Mouse (Mus musculus) limb, embryonic 14.5 days (tissue): Measurements from ENCODE around the gene Cyp46a1. TPM values are rescaled to one million over a fixed set of nuclear protein-coding genes. Genes with fewer than 3 reads are reported as not detected.
A peak's percentile ranks its signal among the peaks of the same experiment; 100 is the strongest.

ENCODE experiments used
- ATAC-seq: fragments of 200-750 bp; cut with Nextera tagmentation; 2 replicates; pipeline ENCODE4 v1.8.0; 2017; ENCODE audit warnings: low read depth, moderate number of reproducible peaks, moderate TSS enrichment; ENCODE audit not compliant: low FRiP score
- DNase-seq: peaks from one replicate; pipeline ENCODE4 v3.0.0-alpha.2; 2015; ENCODE audit warnings: low spot score
- H3K27ac ChIP-seq: fragments of 300-500 bp; sonication (generic); replicated peaks from 2 replicates; pipeline ENCODE4 v1.5.1; 2014; ENCODE audit warnings: low read depth, mild to moderate bottlenecking, low read length, moderate library complexity, mixed read lengths
- H3K27me3 ChIP-seq: fragments of 300-500 bp; sonication (generic); 2 replicates; pipeline ENCODE4 v1.6.1; 2014; ENCODE audit warnings: low read length, mixed read lengths; ENCODE audit not compliant: control insufficient read depth, insufficient read depth
- H3K36me3 ChIP-seq: fragments of 300-500 bp; sonication (generic); 2 replicates; pipeline ENCODE4 v1.6.1; 2014; ENCODE audit warnings: mild to moderate bottlenecking, low read length, moderate library complexity, mixed read lengths; ENCODE audit not compliant: control insufficient read depth, insufficient read depth
- H3K4me1 ChIP-seq: fragments of 300-500 bp; sonication (generic); 2 replicates; pipeline ENCODE4 v1.6.1; 2014; ENCODE audit warnings: antibody characterized with exemption, low read length, mixed read lengths; ENCODE audit not compliant: control insufficient read depth, insufficient read depth
- H3K4me2 ChIP-seq: fragments of 300-500 bp; sonication (generic); replicated peaks from 2 replicates; pipeline ENCODE4 v1.6.1; 2014; ENCODE audit warnings: low read depth, mild to moderate bottlenecking, low read length, moderate library complexity; ENCODE audit not compliant: severe bottlenecking
- H3K4me3 ChIP-seq: fragments of 300-500 bp; sonication (generic); replicated peaks from 2 replicates; pipeline ENCODE4 v1.5.1; 2014; ENCODE audit warnings: low read length
- H3K9ac ChIP-seq: fragments of 300-500 bp; sonication (generic); 2 replicates; pipeline ENCODE4 v1.6.1; 2014; ENCODE audit warnings: mild to moderate bottlenecking, low read depth, low read length, moderate library complexity; ENCODE audit not compliant: severe bottlenecking
- H3K9me3 ChIP-seq: fragments of 300-500 bp; sonication (generic); 2 replicates; pipeline ENCODE4 v1.6.1; 2016; ENCODE audit warnings: low read length; ENCODE audit not compliant: control insufficient read depth
- POLR2A ChIP-seq: fragments of 200-500 bp; IDR thresholded peaks from 2 replicates; pipeline ENCODE4 v1.8.0; 2012; ENCODE audit warnings: inconsistent platforms, mild to moderate bottlenecking, moderate library complexity, borderline replicate concordance; ENCODE audit not compliant: insufficient read depth, insufficient read length; ENCODE audit errors: extremely low read depth
- WGBS: fragments of 180-500 bp; shearing (Covaris S2); extraction: QIAGEN DNeasy Blood & Tissue Kit; methylation state at CpG from one replicate; pipeline ENCODE4 v1.1.7; 2014; 5-methylcytosine and 5-hydroxymethylcytosine counted together
- polyA plus RNA-seq, 2 experiments: library from polyadenylated mRNA; depleted of rRNA in 1 of 2; stranded (reverse) in 1 of 2; unstranded in 1 of 2; fragments of >200 nt; fragmentation: Nextera tagmentation in 1 of 2; extraction: Ambion mirVana in 1 of 2; gene quantifications; 2 replicates each; pipeline versions ENCODE4 v1.2.1 to v1.2.3; 2012 to 2014

Gene Cyp46a1
- polyA plus RNA-seq, 2 experiments = 6.4 to 24.8 TPM

- ATAC-seq (no peak), DNase-seq (no peak)
- WGBS = 49% methylated on average over 6 of the region's 6 CpGs
- Histone ChIP-seq H3K4me3 (no peak overlapping the region), H3K4me2 (no peak overlapping the region), H3K9ac (no peak overlapping the region), H3K36me3 (no peaks in the 10 kb centered on the region), H3K9me3 (no peaks in the 10 kb centered on the region), H3K27me3 (peaks cover 5% of the 10 kb centered on the region; the same call in 1 of the 2 replicates), H3K4me1 (peaks cover 12% of the 10 kb centered on the region; the same call in 1 of the 2 replicates), H3K27ac (no peak overlapping the region)
- no peak for TF ChIP-seq POLR2A
Measured at GRCm38 (mm10) chr12:108303778-108304365, 30.3 kb upstream of the Cyp46a1 start.

GRCm38 (mm10) chr12:108305172-108305571, 29.0 kb upstream of the Cyp46a1 start:
- 72% methylated on average over 8 of the region's 8 CpGs for WGBS
- no peak overlapping the region for H3K9ac ChIP-seq
- H3K4me3 ChIP-seq = 0 out of 2 replicates have a peak overlapping the region, but pooled peaks have one; percentile 62
- H3K4me1 ChIP-seq = peaks cover 12% of the 10 kb centered on the region; the same call in 1 of the 2 replicates
- no peaks in the 10 kb centered on the region for H3K9me3 ChIP-seq
- no peak for DNase-seq
- ATAC-seq = no peak
- peaks cover 5% of the 10 kb centered on the region; the same call in 1 of the 2 replicates for H3K27me3 ChIP-seq
- H3K27ac ChIP-seq = no peak overlapping the region
- H3K4me2 ChIP-seq = no peak overlapping the region
- TF ChIP-seq POLR2A = no peak
- H3K36me3 ChIP-seq = no peaks in the 10 kb centered on the region

- Histone ChIP-seq H3K27me3 (peaks cover 5% of the 10 kb centered on the region; the same call in 1 of the 2 replicates), H3K4me1 (peaks cover 12% of the 10 kb centered on the region; the same call in 1 of the 2 replicates), H3K27ac (no peak within 1 kb of the TSS), H3K4me2 (peak within 1 kb of the TSS; percentile 96), H3K4me3 (peak within 1 kb of the TSS; percentile 62), H3K9me3 (no peaks in the 10 kb centered on the region), H3K9ac (peak within 1 kb of the TSS; percentile 70), H3K36me3 (no peaks in the 10 kb centered on the region)
- DNase-seq (no peak), ATAC-seq (peak; percentile 68)
- WGBS = 4% methylated on average over 56 of the region's 67 CpGs
- no peak for TF ChIP-seq POLR2A
Measured at GRCm38 (mm10) chr12:108305812-108306794, 28.1 kb upstream of the Cyp46a1 start, which contains the start of gene Hhipl1. Hhipl1 (plus strand) TSS chr12:108306270.

- peaks cover 12% of the 10 kb centered on the region; the same call in 1 of the 2 replicates for H3K4me1 ChIP-seq
- 27% methylated on average over 14 of the region's 14 CpGs for WGBS
Measured at GRCm38 (mm10) chr12:108307553-108307952, 26.6 kb upstream of the Cyp46a1 start.

GRCm38 (mm10) chr12:108308363-108308856, 25.8 kb upstream of the Cyp46a1 start:
- H3K27me3 ChIP-seq = peaks cover 5% of the 10 kb centered on the region; the same call in 1 of the 2 replicates

More at GRCm38 (mm10) chr12:108307553-108307952, 26.6 kb upstream of the Cyp46a1 start:
- H3K4me2 ChIP-seq = no peak overlapping the region
- peaks cover 5% of the 10 kb centered on the region; the same call in 1 of the 2 replicates for H3K27me3 ChIP-seq
- DNase-seq (no peak), ATAC-seq (no peak)
- H3K4me3 ChIP-seq = no peak overlapping the region
- H3K9ac ChIP-seq = no peak overlapping the region
- no peak overlapping the region for H3K27ac ChIP-seq
- H3K9me3 ChIP-seq = no peaks in the 10 kb centered on the region
- no peaks in the 10 kb centered on the region for H3K36me3 ChIP-seq
- no peak for TF ChIP-seq POLR2A

More at GRCm38 (mm10) chr12:108308363-108308856, 25.8 kb upstream of the Cyp46a1 start:
- Histone ChIP-seq H3K4me3 (no peak overlapping the region), H3K4me1 (peaks cover 12% of the 10 kb centered on the region; the same call in 1 of the 2 replicates), H3K27ac (no peak overlapping the region), H3K9ac (no peak overlapping the region), H3K9me3 (no peaks in the 10 kb centered on the region), H3K36me3 (no peaks in the 10 kb centered on the region), H3K4me2 (no peak overlapping the region)
- WGBS = 80% methylated on average over 16 of the region's 16 CpGs
- DNase-seq (peak; percentile 36), ATAC-seq (no peak)
- no peak for TF ChIP-seq POLR2A
